Comparison of ENCODE assay signal across 8 mouse cellular contexts in the genomic region with DNA sequence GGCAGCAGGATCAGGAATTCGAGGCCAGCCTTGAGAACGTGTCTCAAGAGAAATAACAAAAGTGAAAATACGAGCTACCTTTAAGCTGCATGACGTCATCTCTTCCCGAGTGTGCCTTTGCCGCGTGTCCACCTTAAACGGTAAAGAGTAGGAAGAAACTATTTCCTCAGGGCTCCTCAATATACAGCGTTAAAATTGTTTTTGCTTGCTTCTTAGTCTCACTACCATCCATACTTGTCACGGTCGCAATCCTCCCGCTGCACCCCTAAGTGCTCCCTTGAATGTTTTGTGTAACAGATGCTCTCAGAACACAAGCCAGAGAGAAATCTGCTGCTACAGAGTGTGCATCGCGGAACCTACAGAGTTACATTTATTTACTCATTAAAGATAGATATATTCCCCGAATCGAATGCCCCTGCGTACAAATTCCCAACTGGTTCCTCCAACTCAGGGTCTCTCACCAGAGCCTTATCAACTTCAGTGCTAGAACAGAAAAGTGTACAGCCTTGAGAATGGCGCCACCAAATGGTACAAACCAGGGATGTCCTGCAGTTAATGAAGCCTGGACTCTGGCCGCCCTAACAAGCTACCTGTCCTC. TPM values are rescaled to one million over a fixed set of nuclear protein-coding genes. Genes with fewer than 3 reads are reported as not detected.
A peak's percentile ranks its signal among the peaks of the same experiment; 100 is the strongest.
DNase-seq lines count a peak whose midpoint lies in the region; ATAC-seq lines count a peak whose summit lies in the region.

No protein-coding gene starts in this region.

- no peaks in the 10 kb centered on the region for H3K36me3 ChIP-seq in forebrain, embryonic 10.5 days (replicated peaks)
- H3K36me3 ChIP-seq in heart, embryonic 15.5 days = no peaks in the 10 kb centered on the region
- no peaks in the 10 kb centered on the region for H3K36me3 ChIP-seq in liver, embryonic 12.5 days
- H3K36me3 ChIP-seq in splenic B cell, adult 2 months (ENCODE audit: control insufficient read depth, insufficient read depth, low read length, poor library complexity, severe bottlenecking) = no peaks in the 10 kb centered on the region

- 0 out of 2 replicates have a peak, but pooled peaks have one; percentile 44 for ATAC-seq in heart, embryonic 15.5 days (replicated peaks; ENCODE audit: insufficient number of reproducible peaks, insufficient read depth, low FRiP score, low read depth)
- peak; percentile 61 for ATAC-seq in liver, embryonic 12.5 days

- no peaks in the 10 kb centered on the region for H3K27me3 ChIP-seq in forebrain, embryonic 10.5 days (ENCODE audit: poor library complexity, severe bottlenecking)
- no peaks in the 10 kb centered on the region for H3K27me3 ChIP-seq in heart, embryonic 15.5 days
- no peaks in the 10 kb centered on the region for H3K27me3 ChIP-seq in liver, embryonic 12.5 days (replicated peaks)
- H3K27me3 ChIP-seq in splenic B cell, adult 2 months (ENCODE audit: control insufficient read depth, insufficient read depth, low read length, poor library complexity, severe bottlenecking) = no peaks in the 10 kb centered on the region; the same call in 1 of the 2 replicates

- H3K4me3 ChIP-seq in forebrain, embryonic 10.5 days = peak overlapping the region; percentile 87
- peak overlapping the region; percentile 93 for H3K4me3 ChIP-seq in heart, embryonic 15.5 days
- peak overlapping the region; percentile 79 for H3K4me3 ChIP-seq in liver, embryonic 12.5 days

- under 1% methylated on average over 19 of the region's 19 CpGs for WGBS in forebrain, embryonic 10.5 days
- under 1% methylated on average over 19 of the region's 19 CpGs for WGBS in heart, embryonic 15.5 days
- under 1% methylated on average over 19 of the region's 19 CpGs for whole genome bisulfite sequencing in liver, embryonic 12.5 days (ENCODE audit: insufficient replicate concordance)

- H3K27ac ChIP-seq in forebrain, embryonic 10.5 days = peak overlapping the region; percentile 90
- H3K27ac ChIP-seq in heart, embryonic 15.5 days = peak overlapping the region; percentile 69
- peak overlapping the region; percentile 76 for H3K27ac ChIP-seq in liver, embryonic 12.5 days

- peak overlapping the region; percentile 83 for H3K4me2 ChIP-seq in heart, embryonic 15.5 days
- H3K4me2 ChIP-seq in liver, embryonic 12.5 days = peak overlapping the region; percentile 89

- H3K4me1 ChIP-seq in forebrain, embryonic 10.5 days = peaks cover 12% of the 10 kb centered on the region
- H3K4me1 ChIP-seq in heart, embryonic 15.5 days (replicated peaks) = no peaks in the 10 kb centered on the region
- peaks cover 24% of the 10 kb centered on the region for H3K4me1 ChIP-seq in liver, embryonic 12.5 days

- no peaks in the 10 kb centered on the region; the same call in 1 of the 2 replicates for H3K9me3 ChIP-seq in forebrain, embryonic 10.5 days
- no peaks in the 10 kb centered on the region for H3K9me3 ChIP-seq in heart, embryonic 15.5 days (replicated peaks)
- H3K9me3 ChIP-seq in liver, embryonic 12.5 days (replicated peaks) = no peaks in the 10 kb centered on the region

- peak overlapping the region; percentile 88 for H3K9ac ChIP-seq in heart, embryonic 15.5 days
- H3K9ac ChIP-seq in liver, embryonic 12.5 days = peak overlapping the region; percentile 83

- DNase-seq in CD8-positive naive resting alpha-beta T cell, adult 2 months (ENCODE audit: low read depth in 2 of 2, low spot score in 2 of 2) = peak; percentile 48 to 49
- DNase-seq in c-Kit-positive CD71-negative TER-119-negative erythroid progenitor cells, embryonic 14.5 days (ENCODE audit: low read depth) = peak; percentile 73
- peak; percentile 74 for DNase-seq in forebrain, embryonic 10.5 days (ENCODE audit: extremely low spot score, low spot score)
- peak; percentile 88 for DNase-seq in kidney, postnatal 14 days
- DNase-seq in naive thymus-derived CD4-positive, alpha-beta T cell, adult 2 months (ENCODE audit: low read depth) = peak; percentile 78
- peak; percentile 82 for DNase-seq in splenic B cell, adult 2 months (ENCODE audit: low read depth, low spot score)

RNA-seq across cellular contexts. Expression of gene Als2, which starts 0.7 kb away (rescaled TPM):
- 16.3 and 17.4 TPM in 2 replicates for polyA plus RNA-seq in forebrain, embryonic 10.5 days (2016; fragmentation: Nextera tagmentation; extraction: Ambion mirVana)
- 5.0 and 7.4 TPM in 2 replicates for polyA plus RNA-seq in heart, embryonic 15.5 days (2015; fragmentation: Nextera tagmentation; extraction: Ambion mirVana)
- polyA plus RNA-seq in liver, embryonic 12.5 days (2016; fragmentation: Nextera tagmentation; extraction: Ambion mirVana) = 9.6 and 10.3 TPM in 2 replicates

RNA-seq across cellular contexts. Expression of gene Cdk15, which starts 19.0 kb away (rescaled TPM):
- 0.29 and 0.73 TPM in 2 replicates for polyA plus RNA-seq in forebrain, embryonic 10.5 days (2016; fragmentation: Nextera tagmentation; extraction: Ambion mirVana)
- polyA plus RNA-seq in heart, embryonic 15.5 days (2015; fragmentation: Nextera tagmentation; extraction: Ambion mirVana) = 0.32 and 0.57 TPM in 2 replicates
- not detected in 2 replicates for polyA plus RNA-seq in liver, embryonic 12.5 days (2016; fragmentation: Nextera tagmentation; extraction: Ambion mirVana)

Comparison
In these comparisons a context has a peak if more than half of its experiments do, and no peak if none do; other contexts are left out.
1. Peak in every context shown above with its lines: DNase-seq, ATAC-seq, H3K4me3 ChIP-seq and H3K27ac ChIP-seq.